Mouse (Mus musculus): ENCODE data around the gene Abcc4. TPM values are rescaled to one million over a fixed set of nuclear protein-coding genes. Genes with fewer than 3 reads are reported as not detected.

The Abcc4 gene
- polyA plus RNA-seq, 1 experiment from 2014 or later = 2.0 TPM

DNA sequence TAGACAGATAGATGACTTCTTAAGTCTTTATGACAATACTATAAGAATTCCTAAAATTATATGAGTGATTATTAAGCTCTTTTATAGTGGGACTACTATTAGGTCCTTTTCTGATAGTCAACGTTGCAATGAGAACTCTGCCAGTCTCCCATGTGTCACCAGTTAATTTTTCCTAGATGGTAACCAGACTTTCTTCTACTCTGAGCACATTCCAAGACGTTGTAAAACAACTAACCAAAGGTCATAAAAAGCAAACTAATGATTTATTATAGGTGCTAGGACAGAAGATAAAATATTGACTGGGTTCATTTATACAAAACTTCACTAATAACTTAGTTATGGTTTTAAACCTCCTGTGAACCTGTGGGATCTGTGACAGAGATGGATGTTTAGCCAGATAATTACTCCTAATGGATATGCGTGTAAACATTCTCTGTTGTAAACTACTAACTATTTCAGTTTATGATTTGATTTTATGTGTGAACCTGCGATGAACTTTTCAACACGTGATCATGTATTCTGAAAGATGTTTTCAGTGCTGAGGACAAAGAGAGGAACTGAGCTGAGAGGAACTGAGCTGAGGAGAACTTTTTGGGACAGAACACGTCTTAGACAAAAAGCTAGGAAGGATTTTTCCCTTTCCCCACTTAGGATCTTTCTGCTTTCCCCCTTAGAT lies 85.1 kb downstream of the Abcc4 start:
- Histone ChIP-seq H3K4me3 (no peak overlapping the region), H3K27ac (no peak overlapping the region), H3K9ac (no peak overlapping the region), H3K4me2 (no peak overlapping the region), H3K4me1 (no peaks in the 10 kb centered on the region), H3K27me3 (no peaks in the 10 kb centered on the region), H3K9me3 (no peaks in the 10 kb centered on the region), H3K36me3 (no peaks in the 10 kb centered on the region)
- WGBS = 71% methylated on average over 6 of the region's 6 CpGs
- no peak for ATAC-seq (ENCODE audit: insufficient number of reproducible peaks, insufficient read depth, low FRiP score, low TSS enrichment, low read depth)

DNA sequence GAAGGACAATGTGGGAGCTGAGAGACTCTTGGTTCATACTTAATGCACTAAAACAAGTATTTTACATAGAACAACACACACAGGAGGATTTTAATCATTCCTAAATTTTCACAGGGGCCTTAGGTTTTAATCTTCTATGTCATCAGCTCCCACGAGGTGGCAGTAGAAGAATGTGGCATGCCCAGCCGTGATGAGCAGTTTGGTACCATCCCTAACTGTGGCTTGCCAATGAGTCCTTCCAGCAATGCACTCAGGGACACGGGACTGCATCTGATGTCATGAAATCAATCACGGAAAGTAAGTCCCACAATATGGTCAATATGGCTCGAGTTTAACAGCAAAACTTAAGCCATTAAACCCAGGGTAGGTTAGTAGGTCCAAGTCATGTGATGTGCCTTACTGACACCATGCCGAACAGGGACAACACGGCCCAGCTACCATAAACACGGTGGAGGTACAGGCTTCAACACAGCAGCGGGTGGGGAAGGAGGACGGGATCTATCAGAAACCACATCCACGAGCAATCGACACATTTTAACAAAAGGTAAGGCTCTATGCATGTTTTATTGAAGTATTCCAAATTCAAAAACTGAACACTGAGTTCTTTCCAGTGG lies 89.2 kb downstream of the Abcc4 start:
- ATAC-seq (ENCODE audit: insufficient number of reproducible peaks, insufficient read depth, low FRiP score, low TSS enrichment, low read depth) = no peak
- no peaks in the 10 kb centered on the region for H3K9me3 ChIP-seq
- H3K4me3 ChIP-seq = no peak overlapping the region
- no peaks in the 10 kb centered on the region for H3K4me1 ChIP-seq
- H3K9ac ChIP-seq = no peak overlapping the region
- no peak overlapping the region for H3K27ac ChIP-seq
- no peak overlapping the region for H3K4me2 ChIP-seq
- 73% methylated on average over 12 of the region's 12 CpGs for WGBS
- no peaks in the 10 kb centered on the region for H3K36me3 ChIP-seq
- 0 out of 2 replicates have a peak, but pooled peaks cover 4% of the 10 kb centered on the region for H3K27me3 ChIP-seq

DNA sequence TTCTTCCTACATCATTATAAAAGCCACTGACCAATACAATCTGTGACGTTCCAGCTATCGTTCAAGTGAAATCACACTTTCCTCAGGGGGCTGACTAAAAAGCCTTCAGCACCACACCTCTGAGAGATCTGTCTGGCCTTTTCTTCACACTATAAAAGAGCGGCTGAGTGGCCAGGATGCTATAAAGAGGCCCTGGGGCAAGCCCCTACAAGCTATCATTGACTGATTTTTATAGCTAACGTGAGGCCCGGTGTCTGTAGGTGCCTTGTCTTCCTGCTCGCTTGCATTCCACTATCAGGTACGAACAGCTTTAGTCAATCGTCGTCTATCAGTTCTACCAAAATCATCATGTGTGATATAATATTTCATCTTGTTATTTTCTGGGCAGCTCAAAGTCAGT lies 92.3 kb downstream of the Abcc4 start:
- 78% methylated on average over 9 of the region's 9 CpGs for WGBS
- H3K27me3 ChIP-seq = 0 out of 2 replicates have a peak, but pooled peaks cover 4% of the 10 kb centered on the region
- H3K4me2 ChIP-seq = no peak overlapping the region
- H3K9me3 ChIP-seq = no peaks in the 10 kb centered on the region
- H3K4me1 ChIP-seq = no peaks in the 10 kb centered on the region
- no peaks in the 10 kb centered on the region for H3K36me3 ChIP-seq
- ATAC-seq (ENCODE audit: insufficient number of reproducible peaks, insufficient read depth, low FRiP score, low TSS enrichment, low read depth) = no peak
- no peak overlapping the region for H3K4me3 ChIP-seq
- H3K9ac ChIP-seq = no peak overlapping the region
- no peak overlapping the region for H3K27ac ChIP-seq

DNA sequence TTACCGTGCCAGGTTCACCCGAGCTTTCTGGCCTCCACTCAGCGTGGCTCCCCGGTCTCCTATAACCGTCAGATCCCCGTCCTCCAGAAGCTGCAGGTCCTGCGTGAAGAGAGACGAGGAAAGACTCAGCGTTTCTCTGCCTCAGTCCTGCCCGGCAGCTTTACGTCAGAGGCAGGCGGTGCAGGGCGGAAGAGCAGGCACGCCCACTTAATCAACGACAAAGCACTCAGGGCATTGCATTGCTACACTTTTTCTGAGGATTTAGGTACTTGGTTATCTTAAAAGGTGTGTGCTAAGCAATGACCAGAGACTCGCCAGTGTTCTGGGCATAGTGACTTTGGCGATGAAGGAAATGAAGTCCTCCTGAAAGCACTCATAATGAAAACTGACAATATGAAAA lies 94.3 kb downstream of the Abcc4 start:
- Histone ChIP-seq H3K4me1 (no peaks in the 10 kb centered on the region), H3K36me3 (no peaks in the 10 kb centered on the region), H3K4me3 (no peak overlapping the region), H3K9ac (no peak overlapping the region), H3K9me3 (no peaks in the 10 kb centered on the region), H3K27ac (no peak overlapping the region), H3K27me3 (0 out of 2 replicates have a peak, but pooled peaks cover 4% of the 10 kb centered on the region), H3K4me2 (no peak overlapping the region)
- 78% methylated on average over 17 of the region's 17 CpGs for WGBS
- no peak for ATAC-seq (ENCODE audit: insufficient number of reproducible peaks, insufficient read depth, low FRiP score, low TSS enrichment, low read depth)

DNA sequence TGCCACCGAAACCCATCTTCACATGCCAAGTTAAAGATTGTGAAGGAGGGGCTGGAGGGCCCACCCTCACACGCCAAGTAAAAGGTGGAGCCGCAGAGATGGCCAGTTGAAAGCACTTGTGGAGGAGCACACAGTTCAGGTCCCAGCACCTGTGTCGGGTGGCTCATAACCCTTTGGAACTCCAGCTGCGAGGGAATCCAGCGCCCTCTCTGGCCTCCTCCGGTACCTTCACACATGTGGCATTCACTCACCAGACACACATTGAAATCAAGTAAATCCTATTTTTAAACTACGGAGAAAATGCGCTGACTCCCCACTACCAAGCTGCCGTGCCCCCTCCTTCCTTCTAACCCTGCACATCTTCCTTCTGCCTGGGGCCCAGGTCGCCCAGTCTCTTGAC lies 95.2 kb downstream of the Abcc4 start:
- Histone ChIP-seq H3K4me1 (no peaks in the 10 kb centered on the region), H3K4me3 (no peak overlapping the region), H3K4me2 (no peak overlapping the region), H3K36me3 (no peaks in the 10 kb centered on the region), H3K9ac (no peak overlapping the region), H3K27ac (no peak overlapping the region), H3K9me3 (no peaks in the 10 kb centered on the region), H3K27me3 (0 out of 2 replicates have a peak, but pooled peaks cover 4% of the 10 kb centered on the region)
- no peak for ATAC-seq (ENCODE audit: insufficient number of reproducible peaks, insufficient read depth, low FRiP score, low TSS enrichment, low read depth)
- WGBS = 95% methylated on average over 11 of the region's 11 CpGs

DNA sequence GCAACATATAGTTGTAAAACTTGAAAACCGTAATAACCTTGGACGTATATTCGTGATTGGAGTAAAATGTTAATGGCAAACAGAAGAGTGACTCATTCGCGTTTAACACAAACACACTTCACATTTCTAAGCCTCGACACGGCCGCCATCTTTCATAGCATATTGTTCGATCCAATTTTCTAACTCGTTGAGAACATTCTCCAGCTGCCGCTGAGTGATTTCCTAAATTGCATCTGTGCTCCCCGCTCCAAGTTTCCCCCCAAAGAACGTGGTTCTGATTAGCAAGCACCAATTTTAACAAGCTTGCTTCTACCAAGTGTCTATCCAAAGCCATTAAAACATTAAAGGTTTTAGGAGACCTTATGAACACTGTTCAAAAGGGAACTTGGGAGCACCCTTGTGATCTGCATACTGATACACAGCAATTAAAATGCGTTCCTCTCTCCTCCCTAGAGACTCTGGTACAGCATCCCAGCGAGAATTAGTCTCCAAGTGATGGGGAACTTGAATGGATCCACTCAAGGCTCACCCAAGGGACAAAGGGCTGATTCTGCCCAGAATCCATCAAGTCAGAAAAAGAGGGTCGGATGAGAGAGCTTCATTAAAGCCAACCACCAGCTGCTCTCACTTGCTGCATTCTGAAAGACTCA lies 97.1 kb downstream of the Abcc4 start:
- no peaks in the 10 kb centered on the region for H3K4me1 ChIP-seq
- no peaks in the 10 kb centered on the region for H3K36me3 ChIP-seq
- no peak for ATAC-seq (ENCODE audit: insufficient number of reproducible peaks, insufficient read depth, low FRiP score, low TSS enrichment, low read depth)
- WGBS = 68% methylated on average over 16 of the region's 16 CpGs
- no peaks in the 10 kb centered on the region for H3K9me3 ChIP-seq
- H3K27me3 ChIP-seq = 0 out of 2 replicates have a peak, but pooled peaks cover 4% of the 10 kb centered on the region
- H3K4me3 ChIP-seq = no peak overlapping the region
- H3K4me2 ChIP-seq = no peak overlapping the region
- H3K27ac ChIP-seq = no peak overlapping the region
- no peak overlapping the region for H3K9ac ChIP-seq

DNA sequence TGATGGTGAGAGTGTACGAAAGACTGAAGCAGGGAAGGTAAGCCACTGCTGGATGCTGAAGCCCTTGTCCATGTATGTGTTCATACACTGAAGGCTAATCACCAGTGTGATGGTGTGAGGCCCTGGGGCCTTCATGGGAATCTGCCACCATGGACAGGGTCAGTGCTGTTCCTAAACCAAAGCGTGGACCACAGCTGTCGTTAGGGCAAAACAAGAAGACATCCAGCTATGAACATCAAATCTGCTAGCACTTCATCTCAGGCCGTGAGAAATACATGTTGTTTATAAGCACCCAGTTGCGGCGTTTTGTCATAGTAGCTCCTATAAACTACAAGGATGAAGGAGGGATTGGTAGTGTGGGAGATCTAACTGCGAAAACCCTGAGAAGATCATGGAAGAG lies 97.7 kb downstream of the Abcc4 start:
- Histone ChIP-seq H3K9me3 (no peaks in the 10 kb centered on the region), H3K9ac (no peak overlapping the region), H3K36me3 (no peaks in the 10 kb centered on the region), H3K4me3 (no peak overlapping the region), H3K27ac (no peak overlapping the region), H3K4me1 (no peaks in the 10 kb centered on the region), H3K27me3 (0 out of 2 replicates have a peak, but pooled peaks cover 4% of the 10 kb centered on the region), H3K4me2 (no peak overlapping the region)
- ATAC-seq (ENCODE audit: insufficient number of reproducible peaks, insufficient read depth, low FRiP score, low TSS enrichment, low read depth) = no peak
- WGBS = 91% methylated on average over 7 of the region's 7 CpGs

DNA sequence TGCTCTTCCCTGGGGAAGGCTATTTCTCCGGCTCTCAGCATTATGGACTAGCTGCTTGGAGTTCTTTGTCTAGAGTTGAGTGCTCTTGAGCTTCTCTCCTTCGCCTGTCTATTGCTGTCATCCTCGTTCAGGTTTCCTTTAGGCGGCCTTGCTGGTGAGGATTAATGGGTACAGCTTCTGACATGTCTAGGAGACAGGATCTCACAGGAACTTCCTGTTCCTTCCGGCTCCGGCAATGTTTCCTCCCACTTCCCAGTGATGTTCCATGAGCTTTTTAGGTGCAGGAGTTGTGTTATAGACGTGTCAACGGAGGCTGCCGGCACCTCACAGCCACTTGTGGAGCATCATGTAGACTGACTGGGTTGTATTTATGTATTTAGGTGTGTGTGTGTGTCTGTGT lies 99.5 kb downstream of the Abcc4 start:
- Histone ChIP-seq H3K27me3 (no peaks in the 10 kb centered on the region), H3K36me3 (no peaks in the 10 kb centered on the region), H3K9me3 (no peaks in the 10 kb centered on the region), H3K27ac (no peak overlapping the region), H3K9ac (no peak overlapping the region), H3K4me1 (peaks cover 1% of the 10 kb centered on the region; the same call in 1 of the 2 replicates), H3K4me3 (no peak overlapping the region), H3K4me2 (no peak overlapping the region)
- ATAC-seq (ENCODE audit: insufficient number of reproducible peaks, insufficient read depth, low FRiP score, low TSS enrichment, low read depth) = no peak
- whole genome bisulfite sequencing = 90% methylated on average over 9 of the region's 9 CpGs

DNA sequence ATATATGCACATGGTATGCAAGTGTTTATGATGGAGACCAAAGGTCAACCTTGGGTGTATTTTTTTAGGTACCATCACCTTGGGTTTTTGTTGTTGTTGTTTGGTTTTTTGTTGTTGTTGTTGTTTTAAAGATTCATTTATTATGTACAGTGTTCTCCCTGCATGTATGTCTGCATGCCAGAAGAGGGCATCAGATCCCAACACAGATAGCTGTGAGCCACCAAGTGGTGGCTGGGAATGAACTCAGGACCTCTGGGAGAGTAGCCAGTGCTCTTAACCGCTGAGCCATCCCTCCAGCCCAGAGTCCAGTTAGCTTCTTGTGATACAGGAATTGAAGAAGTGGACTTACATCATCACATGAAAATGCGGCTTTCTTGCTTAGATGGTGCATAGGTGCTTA lies 101.1 kb downstream of the Abcc4 start:
- no peaks in the 10 kb centered on the region for H3K36me3 ChIP-seq
- no peaks in the 10 kb centered on the region for H3K27me3 ChIP-seq
- H3K9me3 ChIP-seq = no peaks in the 10 kb centered on the region
- no peak overlapping the region for H3K27ac ChIP-seq
- no peak overlapping the region for H3K4me2 ChIP-seq
- no peak for ATAC-seq (ENCODE audit: insufficient number of reproducible peaks, insufficient read depth, low FRiP score, low TSS enrichment, low read depth)
- WGBS = 92% methylated on average over 2 of the region's 2 CpGs
- no peak overlapping the region for H3K4me3 ChIP-seq
- peaks cover 13% of the 10 kb centered on the region for H3K4me1 ChIP-seq
- no peak overlapping the region for H3K9ac ChIP-seq

DNA sequence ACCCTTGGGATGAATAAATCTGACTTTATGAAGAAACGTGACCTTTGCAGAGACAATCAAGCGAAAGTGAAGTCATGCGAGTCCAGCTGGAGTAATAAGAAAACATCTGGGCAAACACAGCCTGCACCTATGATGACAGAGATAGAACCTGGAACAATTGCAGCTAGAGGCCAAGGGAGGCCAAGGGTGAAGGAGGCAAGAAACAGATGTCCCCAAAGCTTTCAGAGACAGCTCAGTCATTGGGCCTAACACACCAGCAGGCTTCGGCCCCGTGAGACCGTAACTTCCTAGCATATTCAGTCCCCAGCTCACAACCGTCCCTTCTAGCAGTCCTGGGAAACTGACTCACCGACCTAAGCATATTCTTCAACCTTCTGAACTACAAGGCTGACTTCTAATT lies 104.0 kb downstream of the Abcc4 start:
- WGBS = 74% methylated on average over 8 of the region's 8 CpGs
- H3K27me3 ChIP-seq = no peaks in the 10 kb centered on the region
- no peak overlapping the region for H3K4me3 ChIP-seq
- H3K9ac ChIP-seq = no peak overlapping the region
- no peak overlapping the region for H3K4me2 ChIP-seq
- no peak overlapping the region for H3K27ac ChIP-seq
- ATAC-seq (ENCODE audit: insufficient number of reproducible peaks, insufficient read depth, low FRiP score, low TSS enrichment, low read depth) = no peak
- H3K36me3 ChIP-seq = no peaks in the 10 kb centered on the region
- no peaks in the 10 kb centered on the region for H3K9me3 ChIP-seq
- peaks cover 13% of the 10 kb centered on the region for H3K4me1 ChIP-seq

DNA sequence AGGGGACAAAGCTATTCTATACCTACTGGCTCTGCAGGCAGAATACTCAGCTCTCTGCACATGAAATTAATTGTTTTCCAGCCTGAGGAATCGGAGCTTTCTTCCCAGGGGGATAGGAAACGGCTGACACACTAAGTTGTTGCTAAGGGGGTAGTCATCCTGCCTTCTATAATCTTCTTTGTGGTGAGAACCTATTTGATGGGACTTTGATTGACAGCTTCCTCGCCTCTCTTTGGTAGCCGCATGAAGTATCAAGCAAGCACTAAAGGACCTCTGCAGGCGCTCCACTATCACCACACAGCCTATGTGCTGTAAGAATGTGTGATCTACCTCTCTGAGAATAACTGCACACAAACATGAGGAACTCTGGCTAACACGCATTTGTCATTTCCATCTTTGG lies 105.3 kb downstream of the Abcc4 start:
- 49% methylated on average over 6 of the region's 6 CpGs for WGBS

DNA sequence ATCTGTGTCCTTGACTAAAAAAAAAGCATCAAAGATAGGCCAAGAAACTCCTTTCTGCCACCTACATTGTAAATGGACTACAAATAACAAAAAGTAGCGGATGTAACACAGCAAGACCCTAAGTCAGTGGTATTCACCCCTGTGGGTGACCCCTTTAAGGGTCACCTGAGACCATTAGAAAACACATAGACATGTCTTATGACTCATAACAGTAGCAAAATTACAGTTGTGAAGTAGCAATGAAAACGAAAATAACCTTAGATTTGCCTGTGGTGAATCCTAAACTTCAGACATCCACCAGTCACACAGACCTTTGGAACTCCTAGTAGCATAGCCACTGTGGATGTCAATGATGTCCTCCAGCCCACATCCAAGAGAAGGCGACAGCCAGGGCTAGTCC lies 107.3 kb downstream of the Abcc4 start:
- 94% methylated on average over 3 of the region's 3 CpGs for WGBS
- H3K4me1 ChIP-seq = peaks cover 17% of the 10 kb centered on the region
- no peak overlapping the region for H3K4me2 ChIP-seq
- no peak overlapping the region for H3K27ac ChIP-seq
- no peaks in the 10 kb centered on the region for H3K36me3 ChIP-seq
- no peak overlapping the region for H3K9ac ChIP-seq
- ATAC-seq (ENCODE audit: insufficient number of reproducible peaks, insufficient read depth, low FRiP score, low TSS enrichment, low read depth) = no peak
- H3K4me3 ChIP-seq = no peak overlapping the region
- no peaks in the 10 kb centered on the region for H3K27me3 ChIP-seq
- no peaks in the 10 kb centered on the region for H3K9me3 ChIP-seq

More for the DNA sequence above, 105.3 kb downstream of the Abcc4 start:
- no peak overlapping the region for H3K4me3 ChIP-seq
- H3K27ac ChIP-seq = no peak overlapping the region
- peaks cover 13% of the 10 kb centered on the region for H3K4me1 ChIP-seq
- H3K9ac ChIP-seq = no peak overlapping the region
- H3K36me3 ChIP-seq = no peaks in the 10 kb centered on the region
- H3K4me2 ChIP-seq = no peak overlapping the region
- ATAC-seq (ENCODE audit: insufficient number of reproducible peaks, insufficient read depth, low FRiP score, low TSS enrichment, low read depth) = no peak
- no peaks in the 10 kb centered on the region for H3K9me3 ChIP-seq
- no peaks in the 10 kb centered on the region for H3K27me3 ChIP-seq
